Mouse (Mus musculus) lung, embryonic 16.5 days (tissue): ENCODE data around the gene Tjp3. TPM values are rescaled to one million over a fixed set of nuclear protein-coding genes. Genes with fewer than 3 reads are reported as not detected.

Experiments
- ATAC-seq: fragments of 200-750 bp; cut with Nextera tagmentation; 2 replicates; pipeline ENCODE4 v1.8.0; 2017; ENCODE audit warnings: low read depth, mild to moderate bottlenecking, moderate library complexity
- H3K27ac ChIP-seq: fragments of 300-500 bp; sonication (generic); 2 replicates; pipeline ENCODE4 v1.5.1; 2014; ENCODE audit warnings: mild to moderate bottlenecking, control low read depth, low read length
- H3K27me3 ChIP-seq: fragments of 300-500 bp; sonication (generic); 2 replicates; pipeline ENCODE4 v1.6.1; 2014; ENCODE audit warnings: low read depth, low read length, mixed read lengths; ENCODE audit not compliant: control insufficient read depth, insufficient read depth
- H3K36me3 ChIP-seq: fragments of 300-500 bp; sonication (generic); 2 replicates; pipeline ENCODE4 v1.6.1; 2014; ENCODE audit warnings: low read length; ENCODE audit not compliant: control insufficient read depth, insufficient read depth
- H3K4me1 ChIP-seq: fragments of 300-500 bp; sonication (generic); replicated peaks from 2 replicates; pipeline ENCODE4 v1.6.1; 2014; ENCODE audit warnings: low read length, mixed read lengths; ENCODE audit not compliant: control insufficient read depth, insufficient read depth
- H3K4me2 ChIP-seq: fragments of 300-500 bp; sonication (generic); 2 replicates; pipeline ENCODE4 v1.6.1; 2014; ENCODE audit warnings: low read depth, low read length, control low read depth
- H3K4me3 ChIP-seq: fragments of 300-500 bp; sonication (generic); 2 replicates; pipeline ENCODE4 v1.5.1; 2014; ENCODE audit warnings: mild to moderate bottlenecking, low read length, control low read depth
- H3K9ac ChIP-seq: fragments of 300-500 bp; sonication (generic); 2 replicates; pipeline ENCODE4 v1.6.1; 2014; ENCODE audit warnings: low read length, control low read depth
- H3K9me3 ChIP-seq: fragments of 300-500 bp; sonication (generic); 2 replicates; pipeline ENCODE4 v1.6.1; 2016; ENCODE audit warnings: low read length; ENCODE audit not compliant: control insufficient read depth
- WGBS: fragments of 180-500 bp; shearing (Covaris S2); extraction: QIAGEN DNeasy Blood & Tissue Kit; methylation state at CpG from one replicate; pipeline ENCODE4 v1.1.7; 2014; 5-methylcytosine and 5-hydroxymethylcytosine counted together
- polyA plus RNA-seq: library from polyadenylated mRNA; unstranded; fragments of >200 nt; fragmentation: Nextera tagmentation; extraction: Ambion mirVana; gene quantifications from 2 replicates; pipeline ENCODE4 v1.2.1, GENCODE M21; 2015

Gene Tjp3
- polyA plus RNA-seq, 1 experiment from 2014 or later = 29.3 TPM

- 2% methylated on average over 25 of the region's 25 CpGs for WGBS
- Histone ChIP-seq H3K4me2 (peak overlapping the region; percentile 97), H3K4me3 (peak overlapping the region; percentile 79), H3K4me1 (peaks cover 37% of the 10 kb centered on the region), H3K36me3 (no peaks in the 10 kb centered on the region), H3K27me3 (peaks cover 4% of the 10 kb centered on the region; the same call in 1 of the 2 replicates), H3K9ac (peak overlapping the region; percentile 72), H3K27ac (peak overlapping the region; percentile 78), H3K9me3 (no peaks in the 10 kb centered on the region)
- ATAC-seq = no peak
These were observed 2.1 kb upstream of the Tjp3 start for GRCm38 (mm10) chr10:81293334-81294030.

- Histone ChIP-seq H3K4me1 (peaks cover 31% of the 10 kb centered on the region), H3K4me3 (peak within 1 kb of the TSS; percentile 79), H3K27me3 (peaks cover 4% of the 10 kb centered on the region; the same call in 1 of the 2 replicates), H3K9me3 (no peaks in the 10 kb centered on the region), H3K4me2 (peak within 1 kb of the TSS; percentile 97), H3K27ac (peak within 1 kb of the TSS; percentile 92), H3K36me3 (no peaks in the 10 kb centered on the region), H3K9ac (peak within 1 kb of the TSS; percentile 72)
- WGBS = under 1% methylated on average over 62 of the region's 80 CpGs
- peak; percentile 95 for ATAC-seq
These were observed 1.4 kb upstream of the Tjp3 start, which contains the start of gene Pip5k1c for GRCm38 (mm10) chr10:81292554-81293333. Gene Pip5k1c, plus strand, starts transcription at chr10:81292963.

- WGBS = 10% methylated on average over 24 of the region's 24 CpGs
- Histone ChIP-seq H3K27ac (peak overlapping the region; percentile 92), H3K27me3 (peaks cover 4% of the 10 kb centered on the region; the same call in 1 of the 2 replicates), H3K9me3 (no peaks in the 10 kb centered on the region), H3K4me1 (peaks cover 28% of the 10 kb centered on the region), H3K4me2 (peak overlapping the region; percentile 55), H3K9ac (peak overlapping the region; percentile 43), H3K4me3 (peak overlapping the region; percentile 44), H3K36me3 (no peaks in the 10 kb centered on the region)
- ATAC-seq = peak; percentile 8; the same call in 1 of the 2 replicates
These were observed 502 bp downstream of the Tjp3 start for GRCm38 (mm10) chr10:81290698-81291460.

GRCm38 (mm10) chr10:81289811-81290210, 1.6 kb downstream of the Tjp3 start:
- peak overlapping the region; percentile 92 for H3K27ac ChIP-seq
- peaks cover 12% of the 10 kb centered on the region for H3K27me3 ChIP-seq
- H3K36me3 ChIP-seq = no peaks in the 10 kb centered on the region
- peak overlapping the region; percentile 44 for H3K4me3 ChIP-seq
- H3K4me2 ChIP-seq = peak overlapping the region; percentile 55
- no peak for ATAC-seq
- peaks cover 27% of the 10 kb centered on the region for H3K4me1 ChIP-seq
- H3K9ac ChIP-seq = peak overlapping the region; percentile 43
- no peaks in the 10 kb centered on the region for H3K9me3 ChIP-seq
- WGBS = 35% methylated on average over 14 of the region's 14 CpGs

- H3K9me3 ChIP-seq = no peaks in the 10 kb centered on the region
- ATAC-seq = no peak
- H3K9ac ChIP-seq = peak overlapping the region; percentile 14; the same call in 1 of the 2 replicates
- WGBS = 2% methylated on average over 7 of the region's 7 CpGs
- H3K4me1 ChIP-seq = peaks cover 21% of the 10 kb centered on the region
- peaks cover 17% of the 10 kb centered on the region for H3K27me3 ChIP-seq
- H3K4me3 ChIP-seq = peak overlapping the region; percentile 44
- peak overlapping the region; percentile 55 for H3K4me2 ChIP-seq
- H3K27ac ChIP-seq = peak overlapping the region; percentile 92
- H3K36me3 ChIP-seq = no peaks in the 10 kb centered on the region
These were observed 2.1 kb downstream of the Tjp3 start for GRCm38 (mm10) chr10:81289278-81289677.

- Histone ChIP-seq H3K27ac (peak overlapping the region; percentile 19), H3K9ac (no peak overlapping the region), H3K4me3 (no peak overlapping the region), H3K27me3 (peaks cover 24% of the 10 kb centered on the region), H3K4me2 (0 out of 2 replicates have a peak overlapping the region, but pooled peaks have one; percentile 0), H3K36me3 (no peaks in the 10 kb centered on the region), H3K9me3 (no peaks in the 10 kb centered on the region), H3K4me1 (peaks cover 15% of the 10 kb centered on the region)
- no peak for ATAC-seq
- WGBS = 28% methylated on average over 6 of the region's 6 CpGs
These were observed 2.8 kb downstream of the Tjp3 start for GRCm38 (mm10) chr10:81288601-81289000.

GRCm38 (mm10) chr10:81287513-81288157, 3.7 kb downstream of the Tjp3 start:
- Histone ChIP-seq H3K27ac (no peak overlapping the region; the same call in 1 of the 2 replicates), H3K9me3 (no peaks in the 10 kb centered on the region), H3K9ac (no peak overlapping the region), H3K4me2 (no peak overlapping the region), H3K36me3 (no peaks in the 10 kb centered on the region), H3K27me3 (peaks cover 31% of the 10 kb centered on the region), H3K4me3 (no peak overlapping the region), H3K4me1 (peaks cover 13% of the 10 kb centered on the region)
- WGBS = 53% methylated on average over 8 of the region's 8 CpGs
- no peak for ATAC-seq

- H3K4me1 ChIP-seq = peaks cover 10% of the 10 kb centered on the region
- no peak overlapping the region for H3K9ac ChIP-seq
- no peak overlapping the region for H3K27ac ChIP-seq
- no peak overlapping the region for H3K4me3 ChIP-seq
- peaks cover 31% of the 10 kb centered on the region for H3K27me3 ChIP-seq
- WGBS = 28% methylated on average over 6 of the region's 6 CpGs
- H3K9me3 ChIP-seq = no peaks in the 10 kb centered on the region
- ATAC-seq = no peak
- H3K36me3 ChIP-seq = no peaks in the 10 kb centered on the region
- no peak overlapping the region for H3K4me2 ChIP-seq
These were observed 4.8 kb downstream of the Tjp3 start for GRCm38 (mm10) chr10:81286586-81286985.
